Mouse (Mus musculus): ENCODE results near the gene Cd81. TPM values are rescaled to one million over a fixed set of nuclear protein-coding genes. Genes with fewer than 3 reads are reported as not detected.

Gene Cd81
- total and polyA plus RNA-seq, 3 experiments = 105 to 133 TPM; not detected in 1

DNA sequence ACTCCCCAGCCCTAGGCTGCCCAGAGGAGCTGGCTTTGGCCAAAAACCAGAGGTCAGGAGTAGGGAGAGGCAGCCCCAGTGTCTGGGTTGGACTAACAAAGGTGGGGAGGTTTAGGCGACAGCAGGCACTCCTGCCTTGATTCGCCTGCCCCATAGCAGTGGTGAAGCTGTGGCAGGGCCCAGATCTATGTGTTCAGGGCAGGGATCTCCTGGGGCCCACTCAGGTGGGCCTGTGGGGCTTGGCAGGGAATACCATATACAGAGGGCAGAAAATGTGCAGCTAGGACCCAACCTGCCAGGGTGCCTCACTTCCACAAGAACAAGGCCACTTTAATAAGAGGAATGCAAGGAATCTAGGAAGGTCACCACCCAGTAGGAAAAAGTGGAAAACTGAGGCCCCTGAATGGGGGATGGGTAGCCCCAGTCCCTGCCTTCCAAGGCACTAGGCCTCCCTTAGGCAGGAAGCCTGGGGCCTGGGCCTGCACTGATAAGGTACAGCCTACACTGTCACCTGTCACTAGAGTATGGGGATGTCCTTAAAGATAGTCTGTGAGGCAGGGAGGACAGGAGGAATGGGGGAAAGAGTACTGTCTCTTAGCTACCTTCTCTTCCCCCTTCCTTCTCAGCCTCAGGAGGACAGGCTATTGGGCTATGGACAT, 46.3 kb upstream of the Cd81 start (continued):
- TF ChIP-seq TBP (IDR thresholded peaks at IDR 0.05; ENCODE audit: low read depth, low read length) (peak; percentile 88), MEF2A (IDR thresholded peaks at IDR 0.05; ENCODE audit: extremely low read depth, insufficient replicate concordance, low read depth, low read length, poor library complexity, severe bottlenecking) (no peak), SMC3 (IDR thresholded peaks at IDR 0.05; ENCODE audit: low read depth, low read length) (no peak), KAT2A (conservative IDR thresholded peaks at IDR 0.05; ENCODE audit: low read depth, low read length) (no peak), ZKSCAN1 (IDR thresholded peaks at IDR 0.05; ENCODE audit: low read depth, low read length) (no peak), BHLHE40 (IDR thresholded peaks at IDR 0.05; ENCODE audit: borderline replicate concordance, low read depth, low read length) (peak; percentile 60; the same call in 1 of the 2 replicates), ETS1 (IDR thresholded peaks at IDR 0.05; ENCODE audit: low read depth, low read length) (peak; percentile 94), NRF1 (IDR thresholded peaks at IDR 0.05; ENCODE audit: insufficient read depth, low read depth, low read length, poor library complexity, severe bottlenecking) (no peak), CHD1 (IDR thresholded peaks at IDR 0.05; ENCODE audit: low read depth, low read length) (no peak), ZMIZ1 (IDR thresholded peaks at IDR 0.05; ENCODE audit: low read depth, low read length) (peak; percentile 70; the same call in 1 of the 2 replicates), UBTF (IDR thresholded peaks at IDR 0.05; ENCODE audit: borderline replicate concordance, insufficient read depth, low read depth, low read length) (no peak), NELFE (IDR thresholded peaks at IDR 0.05; ENCODE audit: low read depth, low read length) (peak; percentile 54)

DNA sequence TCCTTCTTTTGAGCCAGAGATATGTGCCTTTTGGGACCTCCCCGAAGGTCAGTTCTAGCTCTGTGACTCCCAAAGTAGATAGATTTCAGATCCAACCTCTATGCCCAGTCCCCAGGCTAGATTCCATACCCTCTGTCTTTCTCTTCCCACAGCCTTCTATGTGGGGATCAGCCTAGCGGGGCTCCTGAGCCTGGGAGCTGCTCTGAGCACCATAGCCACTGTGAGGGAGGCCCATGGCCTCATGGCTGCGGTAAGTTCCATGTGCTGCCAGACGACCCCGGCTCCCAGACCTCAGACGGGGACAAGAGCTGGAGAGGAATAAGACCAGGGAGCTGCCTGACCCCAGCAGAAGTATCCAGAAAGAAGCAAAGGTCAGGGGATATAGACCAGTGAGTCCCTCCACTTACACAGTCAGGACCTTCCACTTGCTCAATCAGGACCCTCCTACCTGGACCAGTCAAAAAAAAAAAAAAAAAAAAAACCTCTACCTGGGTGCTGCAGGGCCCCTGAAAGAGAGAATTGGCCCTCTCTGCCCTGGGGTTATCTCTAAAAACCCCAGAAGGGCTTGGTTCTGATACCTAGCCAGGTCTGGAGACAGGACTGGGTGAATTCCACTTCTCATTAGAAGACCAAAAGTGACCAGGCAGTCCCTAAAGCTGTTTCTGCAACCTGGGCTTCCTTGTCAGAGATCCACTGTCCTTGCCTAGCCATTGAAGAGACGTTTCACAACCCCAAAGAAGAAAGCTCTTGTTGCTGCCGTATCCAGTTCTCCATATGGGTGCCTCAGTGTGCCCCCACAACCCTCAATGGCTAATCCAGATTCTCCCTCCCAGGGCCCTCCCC, 45.6 kb upstream of the Cd81 start:
- H3K4me3 ChIP-seq (ENCODE audit: control insufficient read depth in 1 of 2, insufficient read depth in 1 of 2, low read depth in 2 of 2, low read length in 2 of 2) = peak overlapping the region; percentile 71 to 77
- H3K27ac ChIP-seq (ENCODE audit: control insufficient read depth, low read depth, low read length) = peak overlapping the region; percentile 100
- H3K4me1 ChIP-seq (ENCODE audit: control insufficient read depth in 1 of 2, insufficient read depth in 2 of 2, low read length in 2 of 2) = peaks cover 13 to 59% of the 10 kb centered on the region in 2 experiments
- H3K9ac ChIP-seq (ENCODE audit: control insufficient read depth, low read depth, low read length, poor library complexity, severe bottlenecking) = peak overlapping the region; percentile 88
- peak; percentile 51 for DNase-seq (ENCODE audit: low read depth, low spot score)
- no peaks in the 10 kb centered on the region for H3K27me3 ChIP-seq (ENCODE audit: control insufficient read depth in 1 of 2, insufficient read depth in 2 of 2, low read length in 2 of 2)
- no peaks in the 10 kb centered on the region for H3K9me3 ChIP-seq (replicated peaks; ENCODE audit: insufficient read depth, low read length)
- H3K36me3 ChIP-seq (ENCODE audit: control insufficient read depth in 1 of 2, insufficient read depth in 2 of 2, low read length in 2 of 2) = peaks cover 3 to 49% of the 10 kb centered on the region in 2 experiments
- H3K79me2 ChIP-seq (ENCODE audit: control insufficient read depth, insufficient read depth, low read length, poor library complexity) = peaks cover 35% of the 10 kb centered on the region
- TF ChIP-seq TCF12 (IDR thresholded peaks at IDR 0.05; ENCODE audit: low read depth, low read length) (no peak), MAX (IDR thresholded peaks at IDR 0.05; ENCODE audit: low read length) (peak; percentile 55), UBTF (IDR thresholded peaks at IDR 0.05; ENCODE audit: borderline replicate concordance, insufficient read depth, low read depth, low read length) (no peak), MEF2A (IDR thresholded peaks at IDR 0.05; ENCODE audit: extremely low read depth, insufficient replicate concordance, low read depth, low read length, poor library complexity, severe bottlenecking) (no peak), MAFK (IDR thresholded peaks at IDR 0.05; ENCODE audit: borderline replicate concordance, low read depth, low read length) (no peak), NRF1 (IDR thresholded peaks at IDR 0.05; ENCODE audit: insufficient read depth, low read depth, low read length, poor library complexity, severe bottlenecking) (no peak), ZKSCAN1 (IDR thresholded peaks at IDR 0.05; ENCODE audit: low read depth, low read length) (no peak), CTCF (IDR thresholded peaks at IDR 0.05 in 2 of 3, conservative IDR thresholded peaks at IDR 0.05 in 1 of 3; ENCODE audit: control insufficient read depth in 1 of 3, insufficient read depth in 1 of 3, low read depth in 2 of 3, low read length in 3 of 3, poor library complexity in 1 of 3, severe bottlenecking in 1 of 3) (no peak), HCFC1 (IDR thresholded peaks at IDR 0.05; ENCODE audit: low read depth, low read length) (no peak), ZMIZ1 (IDR thresholded peaks at IDR 0.05; ENCODE audit: low read depth, low read length) (0 out of 2 replicates have a peak, but pooled peaks have one; percentile 1), JUND (IDR thresholded peaks at IDR 0.05; ENCODE audit: low read depth, low read length) (no peak), GABPA (IDR thresholded peaks at IDR 0.05; ENCODE audit: low read depth, low read length) (no peak), POLR2AphosphoS5 (IDR thresholded peaks at IDR 0.05; ENCODE audit: borderline replicate concordance, low read depth, low read length) (no peak), SMC3 (IDR thresholded peaks at IDR 0.05; ENCODE audit: low read depth, low read length) (no peak), GATA1 (IDR thresholded peaks at IDR 0.05; ENCODE audit: low read depth, low read length) (no peak), RAD21 (IDR thresholded peaks at IDR 0.05; ENCODE audit: low read depth, low read length) (no peak), USF2 (IDR thresholded peaks at IDR 0.05; ENCODE audit: borderline replicate concordance in 1 of 2, insufficient read depth in 1 of 2, low read depth in 1 of 2, low read length in 2 of 2) (no peak), MYB (IDR thresholded peaks at IDR 0.05; ENCODE audit: low read depth, low read length) (no peak), MAZ (IDR thresholded peaks at IDR 0.05; ENCODE audit: low read depth, low read length) (no peak), KAT2A (conservative IDR thresholded peaks at IDR 0.05; ENCODE audit: low read depth, low read length) (no peak), TBP (IDR thresholded peaks at IDR 0.05; ENCODE audit: low read depth, low read length) (peak; percentile 23; the same call in 1 of the 2 replicates), ZNF384 (IDR thresholded peaks at IDR 0.05; ENCODE audit: low read depth, low read length) (peak; percentile 70), POLR2A (IDR thresholded peaks at IDR 0.05; ENCODE audit: control insufficient read depth in 1 of 2, insufficient read depth in 1 of 2, low read depth in 1 of 2, low read length in 2 of 2, poor library complexity in 1 of 2) (no peak), CHD1 (IDR thresholded peaks at IDR 0.05; ENCODE audit: low read depth, low read length) (peak; percentile 97), USF1 (IDR thresholded peaks at IDR 0.05; ENCODE audit: low read depth, low read length) (no peak), MXI1 (IDR thresholded peaks at IDR 0.05; ENCODE audit: low read depth, low read length) (0 out of 2 replicates have a peak, but pooled peaks have one; percentile 19)

Data from MEL (cell line).